In genomic region chr1:192595426-192595825, GRCm38 (mm10) we compare ENCODE assay signal across 20 mouse cellular contexts.
DNase-seq lines count a peak whose midpoint lies in the region; ATAC-seq lines count a peak whose summit lies in the region.
"Had no signal": no experiment of that assay in that cellular context is flagged by ENCODE, and none has a peak within 500 bp of the region (broad histone marks: within the 10 kb centered on the region; RNA-seq: fewer than 3 reads in every experiment).

No protein-coding gene starts in this region.

- no peak for DNase-seq in frontal cortex, postnatal 36 days (ENCODE audit: low spot score in 2 of 2)
- peak; percentile 35 for DNase-seq in right cerebral cortex, adult 18-20 months
- DNase-seq in right cerebral cortex, postnatal 25 days = no peak
- DNase-seq in brain, adult 2 months (ENCODE audit: low read depth, low spot score) = peak; percentile 60
- no peak for DNase-seq in kidney, postnatal 10 days
- DNase-seq: adrenal gland, adult 2 months; adrenal gland, adult 8-10 months; adrenal gland, postnatal 10 days; adrenal gland, postnatal 14 days; adrenal gland, postnatal 25 days; adrenal gland, postnatal 36 days; B cell, adult 2 months; cerebellum, adult 11 months; cerebellum, adult 11-12 months; cerebellum, adult 18-20 months; cerebellum, adult 2 months had no signal

- peak; percentile 36; the same call in 1 of the 2 replicates for ATAC-seq in frontal cortex, adult (ENCODE audit: low TSS enrichment)
- ATAC-seq: activated CD4-positive, CD25-positive, alpha-beta regulatory T cell, adult 4 months; CD4-positive, CD25-positive, alpha-beta regulatory T cell, adult 4 months; Patski had no signal

Comparison
In these comparisons a context has a peak if more than half of its experiments do, and no peak if none do; other contexts are left out.
1. DNase-seq: peak in right cerebral cortex, adult 18-20 months (single experiment) and brain, adult 2 months (single experiment); none in frontal cortex, postnatal 36 days (0 of 2), right cerebral cortex, postnatal 25 days (single experiment) and kidney, postnatal 10 days (single experiment).